In the genomic region with DNA sequence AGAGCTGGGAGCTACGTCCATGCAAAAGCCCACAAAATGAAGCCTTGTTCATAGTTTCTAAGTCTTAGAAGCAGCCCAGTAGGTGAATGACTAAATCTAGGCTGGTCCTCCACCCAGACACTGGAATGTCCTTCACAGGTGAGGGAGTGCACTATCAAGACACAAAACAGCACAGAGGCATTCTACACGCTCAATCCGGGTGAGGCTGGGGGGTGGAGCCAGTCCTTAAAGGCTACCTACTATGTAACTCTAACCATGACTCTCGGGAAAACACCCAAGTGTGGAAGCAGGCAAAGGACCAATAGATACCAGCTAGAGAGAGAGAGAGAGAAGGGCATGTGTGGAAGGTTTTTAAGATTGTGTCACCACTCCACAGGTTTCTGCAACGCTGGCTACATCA, we compare ENCODE assay signal across 19 mouse cellular contexts. TPM values are rescaled to one million over a fixed set of nuclear protein-coding genes. Genes with fewer than 3 reads are reported as not detected.
"Had no signal": no experiment of that assay in that cellular context is flagged by ENCODE, and none has a peak within 500 bp of the region (broad histone marks: within the 10 kb centered on the region; RNA-seq: fewer than 3 reads in every experiment).

No protein-coding gene starts in this region.

- ATAC-seq: midbrain, embryonic 16.5 days had no signal

- H3K36me3 ChIP-seq: midbrain, embryonic 10.5 days; midbrain, embryonic 12.5 days; neural tube, embryonic 13.5 days; neural tube, embryonic 15.5 days had no signal

- H3K4me1 ChIP-seq: midbrain, embryonic 10.5 days; midbrain, embryonic 12.5 days; neural tube, embryonic 13.5 days; neural tube, embryonic 15.5 days had no signal

- H3K4me2 ChIP-seq: lung, embryonic 14.5 days; midbrain, embryonic 12.5 days; neural tube, embryonic 13.5 days; neural tube, embryonic 15.5 days had no signal

- H3K27ac ChIP-seq: midbrain, embryonic 10.5 days; midbrain, embryonic 12.5 days; neural tube, embryonic 13.5 days; neural tube, embryonic 15.5 days had no signal

- H3K4me3 ChIP-seq: midbrain, embryonic 10.5 days; midbrain, embryonic 12.5 days; myocyte; neural tube, embryonic 13.5 days; neural tube, embryonic 15.5 days had no signal

- DNase-seq: lung, embryonic 14.5 days; midbrain, embryonic 14.5 days; right cerebral cortex, adult 18-20 months; right cerebral cortex, postnatal 25 days; right cerebral cortex, postnatal 4 days; spleen, adult 18-20 months; thymus, adult 18-20 months; thymus, postnatal 14 days; thymus, postnatal 36 days had no signal

- H3K27me3 ChIP-seq: midbrain, embryonic 12.5 days; neural tube, embryonic 13.5 days; neural tube, embryonic 15.5 days had no signal

- H3K9me3 ChIP-seq: midbrain, embryonic 10.5 days; midbrain, embryonic 12.5 days; neural tube, embryonic 13.5 days; neural tube, embryonic 15.5 days had no signal

- H3K9ac ChIP-seq: lung, embryonic 14.5 days; midbrain, embryonic 12.5 days; neural tube, embryonic 13.5 days; neural tube, embryonic 15.5 days had no signal

RNA-seq across cellular contexts. Expression of a gene that starts 41.7 kb away (rescaled TPM):
- total RNA-seq: megakaryocyte, adult 5-6 weeks; megakaryocyte-erythroid progenitor cell, adult 5-6 weeks had no signal
- polyA plus RNA-seq: liver, embryonic 16.5 days; myocyte; small intestine, adult 2 months had no signal
